Mouse (Mus musculus) C2C12 (cell line): ENCODE measurements around the gene Ercc8. TPM values are rescaled to one million over a fixed set of nuclear protein-coding genes. Genes with fewer than 3 reads are reported as not detected.

Experiments
- H3K27me3 ChIP-seq: one replicate; pipeline ENCODE4 v1.6.1; 2011; ENCODE audit not compliant: control insufficient read depth, insufficient read depth, insufficient read length
- H3K36me3 ChIP-seq: one replicate; pipeline ENCODE4 v1.6.1; 2011; ENCODE audit not compliant: control insufficient read depth, insufficient read depth
- H3K4me3 ChIP-seq: one replicate; pipeline ENCODE4 v1.5.1; 2011; ENCODE audit warnings: mild to moderate bottlenecking, control low read depth; ENCODE audit not compliant: poor library complexity, insufficient read depth, severe bottlenecking
- H3K79me2 ChIP-seq: one replicate; pipeline ENCODE4 v1.6.1; 2011; ENCODE audit not compliant: control insufficient read depth, insufficient read depth
- H3K79me3 ChIP-seq: one replicate; pipeline ENCODE4 v1.6.1; 2011; ENCODE audit warnings: low read depth, control low read depth
- H3ac ChIP-seq: one replicate; pipeline ENCODE3; 2011; ENCODE audit warnings: low read depth; ENCODE audit not compliant: control insufficient read depth, insufficient read length
- CEBPB ChIP-seq: IDR thresholded peaks from one replicate; pipeline ENCODE4 v1.6.1; 2011; ENCODE audit warnings: low read depth, mild to moderate bottlenecking, control low read depth, moderate library complexity
- CTCF ChIP-seq: IDR thresholded peaks from one replicate; pipeline ENCODE4 v1.5.1; 2011; ENCODE audit not compliant: control insufficient read depth, insufficient read depth, insufficient read length
- FOSL1 ChIP-seq: IDR thresholded peaks from one replicate; pipeline ENCODE4 v1.8.0; 2011; ENCODE audit warnings: mild to moderate bottlenecking, low read length; ENCODE audit not compliant: poor library complexity, insufficient read depth, severe bottlenecking
- MAX ChIP-seq: IDR thresholded peaks from one replicate; pipeline ENCODE4 v1.6.1; 2011; ENCODE audit warnings: mild to moderate bottlenecking, control low read depth
- MYOD1 ChIP-seq: IDR thresholded peaks from one replicate; pipeline ENCODE4 v1.6.1; 2011; ENCODE audit warnings: low read depth; ENCODE audit not compliant: control insufficient read depth, insufficient read length
- MYOG ChIP-seq: IDR thresholded peaks from one replicate; pipeline ENCODE4 v1.6.1; 2011; ENCODE audit not compliant: control insufficient read depth, insufficient read length; ENCODE audit errors: extremely low read depth
- USF1 ChIP-seq: IDR thresholded peaks from one replicate; pipeline ENCODE4 v1.6.1; 2011; ENCODE audit warnings: low read depth, mild to moderate bottlenecking, control low read depth, moderate library complexity
- polyA plus RNA-seq: library from polyadenylated mRNA; unstranded; fragments of >200 nt; fragmentation: generic; extraction: Trizol; gene quantifications from one replicate; pipeline ENCODE4 v1.2.1, GENCODE M21; 2012; ENCODE audit warnings: missing spikeins

Gene Ercc8
- polyA plus RNA-seq, 1 experiment, result 6.7 TPM

GRCm38 (mm10) chr13:108207447-108207846 lies 48.9 kb downstream of the Ercc8 start:
- TF ChIP-seq CTCF (no peak), MAX (no peak), MYOD1 (no peak), USF1 (no peak), FOSL1 (no peak), MYOG (no peak), CEBPB (no peak)
- no peaks in the 10 kb centered on the region for H3K36me3 ChIP-seq
- H3K4me3 ChIP-seq, result no peak overlapping the region
- H3K27me3 ChIP-seq, result no peaks in the 10 kb centered on the region
- no peaks in the 10 kb centered on the region for H3K79me3 ChIP-seq
- H3ac ChIP-seq, result no peak overlapping the region
- no peaks in the 10 kb centered on the region for H3K79me2 ChIP-seq

GRCm38 (mm10) chr13:108208090-108208489 lies 49.6 kb downstream of the Ercc8 start:
- no peak overlapping the region for H3ac ChIP-seq
- no peak overlapping the region for H3K4me3 ChIP-seq
- TF ChIP-seq CEBPB (no peak), CTCF (no peak), USF1 (no peak), MYOD1 (no peak), MAX (no peak), FOSL1 (no peak), MYOG (no peak)
- H3K36me3 ChIP-seq, result no peaks in the 10 kb centered on the region
- H3K27me3 ChIP-seq, result no peaks in the 10 kb centered on the region
- H3K79me3 ChIP-seq, result no peaks in the 10 kb centered on the region
- H3K79me2 ChIP-seq, result no peaks in the 10 kb centered on the region

DNA sequence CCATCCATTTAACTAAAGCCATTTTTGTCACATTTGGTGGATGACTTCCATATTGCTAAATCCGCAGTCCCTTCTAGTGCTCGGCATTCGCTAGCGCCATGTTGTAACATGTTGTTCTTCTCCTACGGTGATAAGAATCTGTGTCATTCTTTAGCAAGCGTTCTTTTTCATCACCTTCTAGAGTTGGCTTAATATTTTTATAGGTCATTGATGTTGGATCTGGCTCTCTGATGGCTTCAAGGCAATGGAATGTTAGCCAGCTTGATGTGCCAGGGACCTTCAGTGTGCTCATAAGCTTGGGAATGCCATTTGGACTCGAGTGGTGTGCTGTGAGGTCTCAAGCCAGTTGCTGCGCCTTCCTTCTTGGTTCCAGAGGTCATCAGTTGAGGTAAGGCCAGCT lies 52.4 kb downstream of the Ercc8 start:
- H3K79me3 ChIP-seq, result no peaks in the 10 kb centered on the region
- no peak overlapping the region for H3ac ChIP-seq
- no peaks in the 10 kb centered on the region for H3K36me3 ChIP-seq
- no peaks in the 10 kb centered on the region for H3K79me2 ChIP-seq
- TF ChIP-seq MYOD1 (no peak), CEBPB (no peak), MAX (no peak), FOSL1 (no peak), USF1 (no peak), CTCF (no peak), MYOG (no peak)
- H3K27me3 ChIP-seq, result no peaks in the 10 kb centered on the region
- no peak overlapping the region for H3K4me3 ChIP-seq

GRCm38 (mm10) chr13:108212397-108213018 lies 54.0 kb downstream of the Ercc8 start:
- Histone ChIP-seq H3K79me3 (no peaks in the 10 kb centered on the region), H3K4me3 (no peak overlapping the region), H3K79me2 (no peaks in the 10 kb centered on the region), H3K27me3 (no peaks in the 10 kb centered on the region), H3K36me3 (no peaks in the 10 kb centered on the region), H3ac (no peak overlapping the region)
- TF ChIP-seq FOSL1 (no peak), MAX (no peak), CTCF (no peak), CEBPB (no peak), MYOD1 (no peak), USF1 (no peak), MYOG (no peak)

GRCm38 (mm10) chr13:108214081-108214484 lies 55.6 kb downstream of the Ercc8 start, which contains the start of gene Elovl7:
Gene Elovl7 (plus strand): TSS chr13:108214404.
- no peaks in the 10 kb centered on the region for H3K36me3 ChIP-seq
- H3K79me3 ChIP-seq, result no peaks in the 10 kb centered on the region
- H3K79me2 ChIP-seq, result no peaks in the 10 kb centered on the region
- peak within 1 kb of the TSS; percentile 68 for H3ac ChIP-seq
- TF ChIP-seq MAX, result no peak
- TF ChIP-seq MYOD1, result no peak
- TF ChIP-seq CTCF, result peak; percentile 64
- H3K27me3 ChIP-seq, result peaks cover under 1% of the 10 kb centered on the region
- peak within 1 kb of the TSS; percentile 26 for H3K4me3 ChIP-seq

DNA sequence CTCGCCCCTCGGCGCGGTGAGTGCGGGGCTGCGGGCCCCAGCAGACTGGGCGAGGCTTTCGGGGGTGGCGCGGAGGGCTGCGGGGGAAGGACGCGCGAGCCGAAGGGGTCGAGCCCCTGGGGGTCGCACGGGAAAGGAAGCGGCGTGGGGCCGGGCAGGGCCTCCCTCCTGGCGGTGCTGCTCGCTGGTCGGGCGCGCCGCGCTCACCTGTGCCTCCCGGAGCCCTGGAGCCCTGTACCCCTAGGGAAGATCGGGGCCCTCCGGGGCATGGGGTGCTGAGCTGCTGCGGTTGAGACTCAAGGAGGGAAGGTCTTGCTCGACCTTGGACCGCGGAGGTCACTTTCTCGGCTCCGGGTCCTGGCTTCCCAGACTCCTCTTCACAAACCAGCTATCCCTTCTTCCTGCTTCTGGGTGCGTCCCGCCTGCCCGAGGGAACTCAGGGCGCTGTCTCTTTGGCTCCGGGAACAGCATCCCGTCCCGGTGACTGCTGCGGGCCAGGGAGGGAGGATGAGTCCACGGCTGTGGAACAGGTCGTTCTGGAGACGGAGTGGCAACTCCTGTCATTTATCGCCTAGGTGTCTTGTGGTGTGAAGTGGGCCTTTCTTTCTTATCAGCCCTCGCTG lies 56.1 kb downstream of the Ercc8 start:
- Histone ChIP-seq H3K27me3 (peaks cover 5% of the 10 kb centered on the region), H3K36me3 (no peaks in the 10 kb centered on the region), H3K79me2 (no peaks in the 10 kb centered on the region), H3ac (peak overlapping the region; percentile 68), H3K79me3 (no peaks in the 10 kb centered on the region), H3K4me3 (peak overlapping the region; percentile 26)
- TF ChIP-seq MYOD1, result no peak
- TF ChIP-seq FOSL1, result no peak
- TF ChIP-seq USF1, result no peak
- no peak for TF ChIP-seq CEBPB
- TF ChIP-seq MYOG, result no peak
- TF ChIP-seq CTCF, result no peak
- no peak for TF ChIP-seq MAX
